Mouse (Mus musculus) large intestine, adult 2 months (tissue): Measurements from ENCODE around the gene Stom. TPM values are rescaled to one million over a fixed set of nuclear protein-coding genes. Genes with fewer than 3 reads are reported as not detected.

Source experiments
- DNase-seq: peaks from one replicate; pipeline ENCODE4 v3.0.0-alpha.2; 2012; ENCODE audit warnings: low read depth, low spot score
- WGBS: fragments of 180-500 bp; shearing (Covaris S2); methylation state at CpG from one replicate; pipeline ENCODE4 v1.1.7; 2018; 5-methylcytosine and 5-hydroxymethylcytosine counted together
- polyA plus RNA-seq: library from polyadenylated mRNA; depleted of rRNA; stranded (reverse); fragments of >200 nt; gene quantifications from 2 replicates; pipeline ENCODE4 v1.2.3, GENCODE M21; 2012

The Stom gene
- polyA plus RNA-seq, 1 experiment: 161 TPM

DNA sequence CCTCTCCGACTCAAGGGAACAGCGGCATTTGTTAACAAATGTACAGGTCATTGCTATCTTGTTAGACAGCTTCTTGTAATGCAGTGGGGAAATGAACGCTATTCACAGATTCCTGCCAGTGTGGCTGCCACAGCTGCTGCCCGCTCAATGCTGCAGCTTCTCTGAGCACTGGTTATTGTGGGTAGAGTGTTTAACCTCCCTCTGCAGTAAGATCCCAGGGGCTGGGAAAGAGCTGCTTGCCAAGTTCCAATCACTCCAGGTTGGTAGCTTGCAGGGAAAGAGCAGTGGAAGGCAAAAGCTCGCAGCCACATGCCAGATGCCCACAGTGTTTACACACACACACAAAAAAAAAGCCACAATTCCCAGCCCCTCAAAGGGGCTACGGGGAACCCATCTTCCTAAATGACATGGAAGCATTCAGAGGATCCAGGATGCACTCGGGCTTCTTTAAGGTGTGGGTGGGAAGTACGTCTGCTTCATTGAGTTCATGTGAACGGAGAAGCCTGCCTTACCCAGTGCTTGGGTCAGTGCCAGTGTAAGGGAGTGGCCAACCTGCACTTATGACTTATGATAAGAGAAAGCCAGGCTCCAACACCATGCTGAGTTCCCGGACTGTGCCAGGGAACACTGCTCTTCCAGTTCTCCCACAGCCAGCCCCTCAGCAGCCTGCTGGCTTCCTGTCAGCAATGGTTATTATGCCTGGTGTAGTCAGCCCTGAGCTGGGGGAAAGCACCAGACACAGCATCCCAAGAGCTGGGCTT lies 14.2 kb downstream of the Stom start:
- 29% methylated on average over 10 of the region's 10 CpGs for WGBS
- peak; percentile 73 for DNase-seq

DNA sequence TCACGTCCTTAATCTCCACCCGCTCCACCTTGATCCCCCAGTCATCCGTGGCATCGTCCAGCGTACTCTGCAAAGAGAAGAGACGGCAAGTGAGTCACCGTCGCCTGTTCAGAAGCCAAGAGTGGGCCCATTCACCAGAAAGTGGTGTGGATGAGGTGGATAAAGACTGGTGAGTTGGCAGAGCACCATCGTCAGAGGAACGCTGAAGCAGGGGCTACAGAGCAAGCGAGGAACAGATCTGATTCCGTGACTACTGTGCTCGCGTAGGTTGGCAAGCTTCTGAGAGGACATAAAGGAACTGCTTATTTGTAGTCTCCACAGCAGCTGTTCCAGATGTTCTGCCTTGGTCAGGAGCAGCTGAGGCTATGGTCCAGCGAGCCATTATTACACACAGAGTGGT lies 16.4 kb downstream of the Stom start:
- WGBS: 92% methylated on average over 15 of the region's 15 CpGs
- no peak for DNase-seq

DNA sequence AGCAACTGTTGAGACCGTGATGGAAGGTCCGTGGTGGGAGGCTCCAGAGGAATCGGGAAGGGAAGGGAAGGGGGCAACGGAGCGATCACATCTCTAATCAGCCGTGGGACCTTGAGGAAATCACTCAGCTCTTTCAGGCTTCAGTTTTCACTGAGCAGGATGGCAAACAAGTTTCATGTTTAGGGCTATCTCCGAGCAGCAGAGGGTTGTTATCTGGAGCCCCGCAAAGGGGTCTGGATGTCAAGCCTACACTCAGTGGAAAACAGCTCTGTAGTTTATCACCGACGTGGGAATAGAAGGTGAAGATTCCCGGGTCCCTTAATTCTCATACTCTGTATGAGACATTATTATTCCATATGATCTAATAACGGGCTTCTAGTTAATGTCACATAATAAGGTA lies 18.4 kb downstream of the Stom start:
- no peak for DNase-seq
- 92% methylated on average over 12 of the region's 12 CpGs for WGBS

DNA sequence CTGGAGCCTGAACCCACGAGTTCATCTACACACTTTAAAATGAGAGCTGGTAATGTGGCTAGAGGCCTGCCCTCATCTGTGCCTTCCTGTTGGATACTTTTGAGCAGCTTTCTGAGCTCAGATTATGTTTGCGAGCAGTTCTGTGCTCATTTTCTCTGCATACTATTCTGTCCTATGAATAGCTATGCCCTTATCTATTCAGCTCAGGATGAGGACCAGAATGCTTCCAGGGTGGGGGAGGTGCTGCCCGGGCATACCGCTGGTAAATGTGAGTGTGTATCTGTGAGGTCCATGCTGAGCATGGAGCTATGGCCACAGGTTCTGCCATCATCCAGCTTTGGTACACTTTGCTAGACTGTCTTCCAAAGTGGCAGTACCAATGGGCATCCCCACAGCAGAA lies 19.2 kb downstream of the Stom start:
- WGBS: 87% methylated on average over 4 of the region's 4 CpGs
- no peak for DNase-seq

DNA sequence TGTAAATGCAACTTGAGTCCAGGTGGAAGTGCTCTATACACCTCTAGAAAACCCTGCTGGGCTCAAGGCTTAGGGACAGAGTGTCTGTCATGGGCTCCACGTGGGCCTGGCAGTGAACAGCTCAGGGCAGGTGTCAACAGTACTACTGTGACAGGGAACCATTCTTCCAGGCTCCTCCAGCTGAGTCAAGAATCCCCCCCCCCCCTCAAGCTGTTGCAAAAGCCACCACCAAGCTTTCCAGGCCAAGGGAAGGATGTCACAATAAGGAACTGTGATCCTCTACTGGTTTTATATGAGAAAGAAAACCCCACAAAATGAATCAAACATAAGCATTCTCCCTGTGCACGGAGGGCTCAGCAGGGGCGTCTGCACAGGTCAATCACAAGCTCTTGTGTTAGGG lies 22.5 kb downstream of the Stom start:
- no peak for DNase-seq
- 58% methylated on average over 3 of the region's 3 CpGs for WGBS

DNA sequence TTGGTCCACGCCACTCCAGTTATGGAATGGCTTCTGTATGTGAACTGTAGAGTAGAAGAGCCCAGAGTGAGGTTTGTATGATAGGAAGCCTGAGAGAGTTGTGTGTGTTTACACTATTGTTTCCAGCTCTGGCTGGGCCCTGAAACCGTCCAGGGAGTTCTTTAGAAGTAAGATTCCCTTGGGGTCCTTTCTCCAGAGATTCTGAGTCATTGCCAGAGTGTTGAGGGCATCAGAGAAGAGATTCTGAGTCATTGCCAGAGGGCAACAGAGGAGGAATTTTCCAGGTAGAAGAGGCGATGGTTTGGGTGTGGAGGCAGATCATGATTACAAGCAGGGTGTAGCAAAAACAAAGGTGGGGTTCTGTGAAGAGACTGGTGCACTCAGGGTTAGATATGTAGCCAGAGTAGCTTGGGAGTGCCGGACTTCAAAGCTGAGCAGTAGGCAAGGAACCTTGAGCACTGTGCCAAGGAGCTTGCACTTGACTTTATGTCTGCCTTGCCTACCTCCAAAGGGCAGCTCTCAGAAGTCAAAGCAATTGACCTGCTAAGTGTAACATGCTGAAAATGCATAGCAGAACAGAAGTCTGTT lies 26.8 kb downstream of the Stom start:
- 46% methylated on average over 4 of the region's 4 CpGs for WGBS
- DNase-seq: peak; percentile 70

DNA sequence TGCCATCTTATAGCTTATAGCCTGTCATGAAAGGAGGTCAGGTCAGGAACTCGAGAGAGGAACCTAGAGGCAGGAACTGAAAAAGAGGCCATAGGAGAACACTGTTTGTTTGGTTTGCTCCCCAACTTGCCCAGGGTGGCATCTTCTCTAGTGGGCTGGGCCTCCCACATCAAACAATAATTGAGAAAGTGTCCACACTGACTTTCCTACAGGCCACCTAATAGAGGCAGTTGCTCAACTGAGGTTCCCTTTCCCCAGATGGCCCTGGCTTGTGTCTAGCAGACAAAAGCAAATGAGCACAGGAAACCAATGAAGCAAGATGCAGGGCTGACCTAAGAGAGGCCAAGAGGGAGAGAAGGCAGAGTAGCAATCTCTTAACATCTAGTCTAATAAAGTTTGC lies 28.6 kb downstream of the Stom start:
- WGBS: 37% methylated on average over 1 of the region's 1 CpGs
- no peak for DNase-seq

DNA sequence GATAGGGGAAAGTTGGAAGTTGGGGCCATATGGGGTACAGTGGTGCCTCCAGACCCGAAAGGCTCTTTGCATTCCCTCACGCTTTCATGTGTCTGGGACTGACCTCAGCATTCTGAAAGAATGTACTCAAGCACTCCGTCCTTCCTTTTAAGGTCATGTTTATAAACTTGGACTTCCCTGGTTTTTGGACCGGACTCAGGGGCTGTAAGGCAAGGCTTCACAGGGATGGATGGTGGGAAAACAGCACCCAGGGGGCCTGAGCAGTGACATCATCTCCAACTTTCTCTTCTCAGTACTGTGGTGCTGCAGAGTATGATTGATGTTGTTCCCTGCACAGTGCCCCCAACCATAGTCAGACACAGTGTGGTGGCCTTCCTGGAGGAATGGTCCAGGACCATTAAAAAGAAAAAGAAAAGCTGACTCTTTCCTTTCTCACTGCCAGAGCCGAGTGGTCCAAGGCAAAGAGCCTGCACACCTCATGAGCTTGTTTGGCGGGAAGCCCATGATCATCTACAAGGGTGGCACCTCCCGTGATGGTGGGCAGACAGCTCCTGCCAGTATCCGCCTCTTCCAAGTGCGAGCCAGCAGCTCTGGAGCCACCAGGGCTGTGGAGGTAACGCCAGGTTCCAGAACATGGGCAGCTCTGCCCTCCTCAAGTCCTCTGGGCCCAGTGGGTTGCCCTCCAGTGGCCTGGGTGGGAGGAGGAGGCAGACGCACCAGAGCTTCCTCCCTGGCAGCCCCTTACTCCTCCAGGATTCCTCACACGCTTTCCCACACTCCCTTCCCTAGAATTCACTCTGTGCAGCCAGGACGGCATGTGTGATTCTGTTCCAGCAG lies 34.5 kb downstream of the Stom start:
- 69% methylated on average over 13 of the region's 13 CpGs for WGBS
- no peak for DNase-seq

DNA sequence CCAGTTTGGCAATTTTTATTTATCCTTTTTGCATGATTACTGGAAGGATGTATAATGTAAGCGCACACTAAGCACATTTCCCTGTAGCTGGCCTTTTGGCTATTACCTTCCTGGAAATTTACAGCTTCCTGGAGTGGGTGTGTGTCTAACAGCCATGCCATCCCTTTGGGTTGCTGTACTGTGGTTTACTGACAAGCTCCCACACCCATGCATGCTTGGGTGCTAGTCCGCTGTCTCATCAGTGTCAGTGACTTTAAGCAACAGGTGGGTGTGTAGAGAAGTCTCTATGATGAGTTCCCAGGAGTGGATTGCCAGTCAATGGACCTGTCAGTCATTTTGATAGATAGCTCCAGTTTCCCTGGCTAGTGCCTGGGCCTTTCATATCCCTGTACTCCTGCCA lies 37.3 kb downstream of the Stom start:
- no peak for DNase-seq
- WGBS: 36% methylated on average over 2 of the region's 2 CpGs

DNA sequence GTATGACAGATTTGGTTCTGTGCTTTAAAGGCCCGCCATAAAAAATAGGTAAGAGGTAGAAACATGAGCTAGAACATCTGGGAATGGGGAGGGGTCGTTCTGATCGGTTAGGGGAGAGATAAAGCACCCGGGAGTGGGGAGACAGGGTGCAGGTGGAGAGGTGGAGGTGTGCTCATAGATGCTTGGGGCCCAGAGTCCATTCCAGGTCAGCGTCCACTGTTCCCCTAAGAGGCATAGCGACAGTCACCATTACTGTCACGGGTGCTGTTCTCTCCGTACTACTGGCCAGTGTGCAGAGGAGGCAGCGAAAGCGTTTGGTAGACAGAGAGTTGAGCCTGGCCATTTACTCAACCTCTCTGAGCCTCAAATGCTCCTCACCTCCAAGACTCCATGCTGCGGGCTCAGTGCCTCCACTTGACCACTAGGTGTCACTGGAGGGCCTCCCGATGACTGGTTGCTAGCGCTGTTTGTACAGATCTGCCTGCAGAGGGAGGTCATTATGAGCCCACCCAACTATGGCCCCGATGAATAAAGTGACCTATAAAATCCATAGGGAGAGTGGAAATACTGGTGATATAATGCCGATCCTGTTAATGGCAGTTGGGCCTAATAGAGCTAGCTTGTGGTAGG lies 39.0 kb downstream of the Stom start:
- 23% methylated on average over 15 of the region's 15 CpGs for WGBS
- DNase-seq: no peak

DNA sequence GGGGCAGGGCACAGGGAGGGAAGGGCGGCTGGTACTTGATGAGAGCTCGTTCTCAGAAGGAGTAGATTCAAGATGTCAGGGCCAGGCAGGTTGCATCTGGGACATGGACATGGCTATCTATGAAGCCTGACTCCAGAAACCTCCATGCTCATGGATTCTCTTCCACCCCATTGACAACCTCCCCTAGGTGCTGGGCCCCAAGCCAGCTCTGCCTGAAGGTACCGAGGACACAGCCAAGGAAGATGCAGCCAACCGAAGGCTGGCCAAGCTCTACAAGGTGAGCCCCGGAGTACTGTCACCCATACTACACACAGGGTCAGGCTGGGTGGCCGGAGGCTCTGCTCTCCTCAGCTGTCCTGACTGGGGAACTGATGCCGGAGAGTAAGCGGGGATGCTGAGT lies 43.5 kb downstream of the Stom start:
- WGBS: 86% methylated on average over 8 of the region's 8 CpGs
- no peak for DNase-seq

DNA sequence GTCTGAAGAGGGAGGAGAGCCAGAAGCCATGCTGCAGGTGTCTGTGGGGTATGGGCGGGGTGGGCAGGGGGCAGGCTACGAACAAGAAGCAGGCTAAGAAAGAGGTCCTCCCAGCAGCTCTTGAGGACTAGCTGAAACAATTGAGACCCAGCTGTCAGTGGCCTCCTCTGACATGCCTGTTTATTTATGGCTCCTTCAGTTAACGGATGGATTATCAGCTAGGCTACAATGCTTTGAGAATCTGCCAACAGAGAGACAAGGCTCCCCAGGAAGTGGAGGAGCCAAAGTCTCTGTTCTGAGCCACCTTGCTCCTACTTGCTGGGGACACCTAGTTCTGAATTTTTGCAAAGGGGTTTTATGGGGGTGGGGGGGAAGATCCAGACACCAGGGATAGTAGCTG lies 44.1 kb downstream of the Stom start:
- WGBS: 59% methylated on average over 3 of the region's 3 CpGs
- no peak for DNase-seq

DNA sequence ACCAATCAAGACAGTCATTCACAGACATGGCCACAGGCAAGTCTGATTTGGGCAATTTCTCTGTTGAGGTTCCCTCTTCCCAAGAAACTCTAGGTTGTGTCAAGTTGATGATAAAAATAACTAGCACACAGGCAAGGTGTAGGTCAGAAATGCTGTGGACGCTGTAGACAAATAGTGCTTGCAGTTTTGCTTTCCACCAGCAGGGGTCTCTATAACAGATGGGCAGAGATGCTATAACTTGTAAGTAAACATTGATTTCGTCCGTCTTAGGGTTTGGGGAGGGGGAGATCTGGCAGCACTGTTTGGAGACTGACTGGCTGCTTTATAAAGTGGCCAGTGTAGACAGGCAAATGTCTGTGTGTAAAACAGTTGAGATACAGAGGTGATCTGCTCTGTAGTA lies 44.9 kb downstream of the Stom start:
- no peak for DNase-seq
- WGBS: 8% methylated on average over 3 of the region's 3 CpGs

DNA sequence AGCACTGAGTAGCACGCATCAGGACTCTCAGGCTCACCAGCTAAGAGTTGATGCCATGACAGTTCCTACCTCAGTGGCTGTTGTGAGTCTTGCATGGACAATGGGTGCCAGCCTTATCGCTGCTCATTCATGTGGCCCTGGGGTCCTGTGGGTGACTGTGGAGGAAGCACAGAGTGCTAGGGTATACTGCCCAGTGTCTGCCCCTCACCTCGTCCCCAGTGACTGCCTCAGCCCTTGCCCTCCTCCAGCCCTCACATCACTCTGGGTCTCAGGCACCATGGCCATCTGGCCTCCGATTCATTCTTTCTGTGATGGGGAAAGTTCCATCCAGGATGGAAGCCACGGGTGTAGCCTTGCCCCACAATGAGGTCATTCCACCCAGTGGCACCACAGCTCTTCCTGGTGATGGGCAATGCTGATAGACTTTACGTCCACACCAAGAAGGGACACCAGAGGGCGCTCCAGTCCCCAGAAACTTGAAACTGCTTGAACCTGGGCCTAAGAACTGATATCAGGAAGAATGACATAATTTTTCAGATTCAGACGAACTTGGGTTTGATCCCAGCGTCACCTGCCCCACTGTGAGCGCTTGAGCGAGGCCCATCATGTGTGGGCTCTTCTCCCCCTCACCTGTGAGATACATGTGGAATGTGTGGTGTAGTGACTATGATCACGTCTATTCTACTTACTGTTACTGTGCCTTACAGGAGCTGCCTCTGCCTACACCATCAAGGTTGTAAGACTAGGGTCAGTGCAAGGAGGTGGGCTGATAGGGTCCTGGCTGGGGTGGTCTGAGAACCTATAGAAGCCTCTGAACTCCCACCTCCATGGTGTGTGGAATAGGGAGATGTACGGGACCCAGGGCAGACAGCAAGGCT lies 47.8 kb downstream of the Stom start:
- no peak for DNase-seq
- WGBS: 40% methylated on average over 13 of the region's 13 CpGs

DNA sequence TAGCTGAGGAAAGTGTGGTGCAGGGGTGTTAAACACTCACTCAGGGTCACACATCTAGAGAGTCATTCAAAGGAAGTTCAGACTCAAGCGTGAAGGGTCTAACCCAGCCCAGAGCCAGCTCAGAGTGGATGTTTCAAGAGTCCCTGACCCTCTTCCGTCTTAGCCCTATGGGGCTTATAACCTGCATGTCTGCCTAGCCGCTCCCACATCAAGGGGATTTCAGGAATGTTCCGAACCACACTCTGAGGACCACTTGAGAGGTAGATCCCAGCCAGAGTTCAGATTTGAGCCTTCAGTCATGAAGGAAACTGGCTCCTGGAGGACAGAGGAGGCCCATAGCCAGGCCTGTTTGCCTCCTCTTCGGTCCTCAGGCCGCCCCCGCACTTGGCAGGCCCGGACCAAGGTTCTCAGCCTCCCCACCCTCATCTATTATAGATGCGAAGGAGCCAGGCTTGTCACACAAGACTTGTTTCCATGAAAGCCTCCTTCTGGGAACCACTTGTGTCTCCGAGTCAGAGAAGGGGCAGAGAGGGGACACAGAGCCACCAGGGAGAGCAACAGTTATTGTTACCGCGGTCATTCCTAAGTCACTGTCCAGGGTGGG lies 49.7 kb downstream of the Stom start:
- DNase-seq: no peak
- 79% methylated on average over 12 of the region's 12 CpGs for WGBS

DNA sequence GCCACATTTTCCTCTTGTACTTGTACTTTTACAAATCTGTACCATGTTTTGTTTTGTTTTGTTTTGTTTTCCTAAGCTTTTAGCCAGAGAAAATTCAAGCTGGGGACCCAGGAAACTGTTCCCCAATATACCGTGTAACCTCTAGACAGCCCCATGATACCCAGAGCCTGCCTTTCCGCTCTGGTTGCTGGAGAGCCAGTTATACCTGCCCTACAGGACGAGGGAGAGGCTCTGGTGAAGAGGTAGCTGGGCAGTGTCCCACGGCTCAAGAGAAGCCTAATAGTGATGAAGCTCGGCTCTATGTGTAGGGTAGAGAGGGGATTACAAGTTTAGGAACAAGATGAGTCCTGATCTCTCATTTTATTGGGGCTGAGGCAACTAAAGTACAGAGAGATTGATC lies 51.6 kb downstream of the Stom start:
- DNase-seq: no peak
- 82% methylated on average over 5 of the region's 5 CpGs for WGBS

DNA sequence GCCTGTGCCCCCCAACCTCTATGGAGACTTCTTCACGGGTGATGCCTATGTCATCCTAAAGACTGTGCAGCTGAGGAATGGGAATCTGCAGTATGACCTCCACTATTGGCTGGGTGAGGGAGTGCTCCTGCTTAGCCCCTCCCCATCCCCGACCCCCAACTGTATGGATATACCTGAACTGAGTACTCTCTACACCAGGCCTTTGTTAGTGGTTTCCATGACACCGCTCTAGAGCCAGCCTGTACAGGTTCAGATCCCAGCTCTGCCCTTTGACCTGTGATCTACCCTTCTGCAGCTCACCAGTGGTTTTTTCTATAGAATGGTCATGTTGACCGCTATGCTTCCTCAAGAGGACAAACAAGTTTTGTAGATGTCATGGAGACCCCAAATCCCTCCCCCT lies 52.8 kb downstream of the Stom start:
- no peak for DNase-seq
- 89% methylated on average over 4 of the region's 4 CpGs for WGBS

DNA sequence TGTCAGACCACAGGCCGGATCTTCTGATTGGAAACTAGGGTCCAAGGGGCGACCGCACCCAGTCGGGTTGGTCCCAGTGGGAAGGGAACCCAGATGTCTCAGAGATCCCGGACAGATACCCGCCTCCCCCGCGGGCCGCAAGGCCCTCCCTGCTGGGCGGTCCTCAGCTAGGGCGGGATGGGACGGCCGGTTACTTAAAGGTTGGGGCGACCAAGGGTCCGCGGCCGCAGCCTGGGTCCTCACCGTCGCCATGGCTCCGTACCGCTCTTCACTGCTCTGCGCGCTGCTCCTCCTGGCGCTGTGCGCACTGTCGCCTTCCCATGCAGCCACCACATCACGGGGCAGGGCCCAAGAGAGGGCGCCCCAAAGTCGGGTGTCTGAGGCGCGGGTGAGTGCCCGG lies 54.6 kb downstream of the Stom start:
- WGBS: 10% methylated on average over 32 of the region's 32 CpGs
- no peak for DNase-seq

DNA sequence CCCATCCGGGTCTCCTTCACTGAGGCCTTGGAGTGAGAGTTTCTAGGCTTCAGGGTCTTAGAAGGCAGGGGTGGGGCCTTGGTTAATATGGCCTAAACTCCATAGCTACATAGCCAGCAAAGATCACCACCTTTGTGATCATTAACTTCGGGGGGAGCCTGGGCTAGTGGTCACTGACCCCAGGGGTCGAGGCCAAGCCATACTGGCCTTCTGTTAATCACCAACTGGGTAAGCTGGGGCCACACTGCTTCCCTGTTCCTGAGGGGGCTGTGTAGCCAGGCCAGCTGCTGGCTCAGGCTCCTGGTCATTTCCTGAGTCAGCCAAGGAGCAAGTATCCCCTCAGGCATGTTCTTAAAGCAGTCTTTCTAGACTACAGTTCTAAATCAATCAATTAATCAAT lies 56.8 kb downstream of the Stom start:
- DNase-seq: no peak
- WGBS: 61% methylated on average over 3 of the region's 3 CpGs
